ENCODE assay signal across 24 mouse cellular contexts in genomic region chr5:5243648-5244047, GRCm38 (mm10).
DNase-seq lines count a peak whose midpoint lies in the region; ATAC-seq and TF ChIP-seq lines count a peak whose summit lies in the region.
"Had no signal": no experiment of that assay in that cellular context is flagged by ENCODE, and none has a peak within 500 bp of the region (broad histone marks: within the 10 kb centered on the region; RNA-seq: fewer than 3 reads in every experiment).

No protein-coding gene starts in this region.

- H3ac ChIP-seq in C2C12 (ENCODE audit: control insufficient read depth, insufficient read length, low read depth), result no peak overlapping the region

- no peak overlapping the region for H3K4me3 ChIP-seq in C2C12 (ENCODE audit: insufficient read depth, poor library complexity, severe bottlenecking)
- H3K4me3 ChIP-seq: embryonic facial prominence, embryonic 12.5 days; embryonic facial prominence, embryonic 15.5 days; hindbrain, embryonic 12.5 days; hindbrain, embryonic 15.5 days had no signal

- H3K27me3 ChIP-seq in C2C12 (ENCODE audit: control insufficient read depth, insufficient read depth, insufficient read length), result no peaks in the 10 kb centered on the region
- H3K27me3 ChIP-seq: embryonic facial prominence, embryonic 12.5 days; embryonic facial prominence, embryonic 15.5 days; hindbrain, embryonic 12.5 days; hindbrain, embryonic 15.5 days had no signal

- peaks cover 4% of the 10 kb centered on the region for H3K79me3 ChIP-seq in C2C12 (ENCODE audit: low read depth)

- ATAC-seq in granulocyte monocyte progenitor cell, adult 5-6 weeks (replicated peaks; ENCODE audit: poor library complexity, severe bottlenecking), result peak; percentile 90
- ATAC-seq in megakaryocyte progenitor cell, adult 5-6 weeks (replicated peaks; ENCODE audit: poor library complexity), result peak; percentile 74
- ATAC-seq in frontal cortex, adult (ENCODE audit: low TSS enrichment), result no peak
- ATAC-seq: forebrain, embryonic 14.5 days; forebrain, postnatal 0 days had no signal

- TF ChIP-seq CTCF in C2C12 (IDR thresholded peaks at IDR 0.05; ENCODE audit: control insufficient read depth, insufficient read depth, insufficient read length), result no peak

- peak; percentile 83 for DNase-seq in 416B (ENCODE audit: low read depth)
- DNase-seq in adrenal gland, adult 2 months, result no peak
- DNase-seq in layer of hippocampus, postnatal 14 days (ENCODE audit: low spot score in 2 of 2), result no peak
- DNase-seq in lung, postnatal 25 days (ENCODE audit: low spot score), result no peak
- DNase-seq: adrenal gland, adult 8-10 months; adrenal gland, postnatal 25 days; cerebellum, adult 11-12 months; cerebellum, adult 8-10 months; cerebellum, postnatal 10 days; cerebellum, postnatal 36 days; forebrain, postnatal 0 days; gastrocnemius, postnatal 36 days; heart, adult 11 months; heart, postnatal 10 days; heart, postnatal 36 days had no signal

- peaks cover 5% of the 10 kb centered on the region for H3K79me2 ChIP-seq in C2C12 (ENCODE audit: control insufficient read depth, insufficient read depth)

- H3K36me3 ChIP-seq in C2C12 (ENCODE audit: control insufficient read depth, insufficient read depth), result peaks cover 18% of the 10 kb centered on the region
- H3K36me3 ChIP-seq: embryonic facial prominence, embryonic 15.5 days; hindbrain, embryonic 15.5 days had no signal

TF ChIP-seq in C2C12, 6 proteins besides CTCF, POLR2A, EP300 and RAD21:
- TF ChIP-seq USF1 (IDR thresholded peaks at IDR 0.05; ENCODE audit: low read depth), result peak; percentile 4
- TF ChIP-seq MYOD1 (IDR thresholded peaks at IDR 0.05; ENCODE audit: control insufficient read depth, insufficient read length, low read depth), result no peak
